Mouse (Mus musculus) myocyte (in vitro differentiated cells): ENCODE measurements around the gene Adap1.
A peak's percentile ranks its signal among the peaks of the same experiment; 100 is the strongest.

Experiments used
- CEBPB ChIP-seq: IDR thresholded peaks from 2 replicates; pipeline ENCODE4 v1.6.1; 2011; ENCODE audit warnings: mild to moderate bottlenecking, moderate library complexity; ENCODE audit not compliant: poor library complexity, insufficient read depth, severe bottlenecking
- E2F4 ChIP-seq: IDR thresholded peaks from one replicate; pipeline ENCODE4 v1.6.1; 2011; ENCODE audit warnings: mild to moderate bottlenecking, control low read depth, moderate library complexity; ENCODE audit not compliant: insufficient read depth
- MAX ChIP-seq: IDR thresholded peaks from one replicate; pipeline ENCODE4 v1.6.1; 2011; ENCODE audit warnings: low read depth, mild to moderate bottlenecking, control low read depth
- MYOD1 ChIP-seq, 3 experiments: IDR thresholded peaks; one replicate each; pipeline ENCODE4 v1.6.1; 2011; ENCODE audit warnings: control low read depth in 2 of 3, low read depth in 2 of 3, mild to moderate bottlenecking in 2 of 3, moderate library complexity in 1 of 3; ENCODE audit not compliant: insufficient read length in 2 of 3, control insufficient read depth in 1 of 3
- MYOG ChIP-seq, 3 experiments: IDR thresholded peaks; one replicate each; pipeline ENCODE4 v1.6.1; 2011; ENCODE audit warnings: control low read depth in 2 of 3, low read depth in 2 of 3, mild to moderate bottlenecking in 2 of 3; ENCODE audit not compliant: insufficient read length in 2 of 3, control insufficient read depth in 1 of 3, insufficient read depth in 1 of 3
- POLR2A ChIP-seq: IDR thresholded peaks from one replicate; pipeline ENCODE4 v1.6.1; 2011; ENCODE audit warnings: low read depth, mild to moderate bottlenecking, control low read depth, moderate library complexity; ENCODE audit not compliant: insufficient read length
- POLR2AphosphoS2 ChIP-seq: IDR thresholded peaks from one replicate; pipeline ENCODE4 v1.6.1; 2011; ENCODE audit warnings: low read depth, control low read depth; ENCODE audit not compliant: insufficient read length
- REST ChIP-seq: IDR thresholded peaks from one replicate; pipeline ENCODE4 v1.6.1; 2011; ENCODE audit warnings: mild to moderate bottlenecking, control low read depth, moderate library complexity; ENCODE audit not compliant: insufficient read depth, insufficient read length
- SRF ChIP-seq: IDR thresholded peaks from one replicate; pipeline ENCODE4 v1.6.1; 2011; ENCODE audit warnings: low read depth; ENCODE audit not compliant: control insufficient read depth, insufficient read length
- TCF12 ChIP-seq: IDR thresholded peaks from one replicate; pipeline ENCODE4 v1.6.1; 2011; ENCODE audit warnings: mild to moderate bottlenecking, control low read depth; ENCODE audit not compliant: poor library complexity, insufficient read depth, severe bottlenecking
- USF1 ChIP-seq: IDR thresholded peaks from one replicate; pipeline ENCODE4 v1.6.1; 2011; ENCODE audit warnings: low read depth, mild to moderate bottlenecking, control low read depth, moderate library complexity

GRCm38 (mm10) chr5:139335634-139336033 is 10.2 kb upstream of the Adap1 start:
- no peak for TF ChIP-seq MYOG (IDR thresholded peaks at IDR 0.05; ENCODE audit: control insufficient read depth in 1 of 3, insufficient read depth in 1 of 3, insufficient read length in 2 of 3, low read depth in 2 of 3)
- peak; percentile 78 for TF ChIP-seq POLR2AphosphoS2
- TF ChIP-seq CEBPB: no peak
- peak; percentile 28 for TF ChIP-seq POLR2A
- TF ChIP-seq MAX: no peak
- TF ChIP-seq REST: no peak
- TF ChIP-seq TCF12: no peak
- TF ChIP-seq USF1: no peak
- TF ChIP-seq E2F4: no peak
- no peak for TF ChIP-seq MYOD1 (IDR thresholded peaks at IDR 0.05; ENCODE audit: control insufficient read depth in 1 of 3, insufficient read length in 2 of 3, low read depth in 2 of 3)
- no peak for TF ChIP-seq SRF
